Mouse (Mus musculus) lung, adult 2 months (tissue): ENCODE results near the gene Swt1.
"Not testable (repeated sequence)": the region's sequence is repeated elsewhere in the genome, so short reads cannot be mapped to it uniquely, and the experiment has no call there.

Experiments
- CTCF ChIP-seq: fragments of 200-500 bp; IDR thresholded peaks from 2 replicates; pipeline ENCODE4 v1.5.1; 2011; ENCODE audit warnings: mild to moderate bottlenecking, low read length, control low read depth; ENCODE audit not compliant: insufficient read depth
- POLR2A ChIP-seq: fragments of 200-500 bp; IDR thresholded peaks from 2 replicates; pipeline ENCODE4 v1.6.1; 2011; ENCODE audit warnings: low read depth, mild to moderate bottlenecking, control low read depth, low read length, borderline replicate concordance; ENCODE audit errors: extremely low read depth

DNA sequence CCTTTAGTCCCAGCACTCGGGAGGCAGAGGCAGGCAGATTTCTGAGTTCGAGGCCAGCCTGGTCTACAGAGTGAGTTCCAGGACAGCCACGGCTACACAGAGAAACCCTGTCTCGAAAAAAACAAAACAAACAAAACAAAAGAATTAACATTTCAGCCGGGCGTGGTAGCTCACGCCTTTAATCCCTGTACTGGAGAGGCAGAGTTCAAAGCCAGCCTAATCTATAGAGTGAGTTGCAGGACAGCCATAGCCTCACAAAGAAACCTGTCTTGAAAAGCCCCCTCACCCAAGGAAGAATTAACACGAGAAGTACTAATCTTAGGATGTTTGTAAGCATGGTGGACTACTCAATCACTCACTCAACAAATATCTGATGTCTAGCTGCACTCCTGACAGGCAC lies 44.1 kb upstream of the Swt1 start:
- not testable (repeated sequence) for TF ChIP-seq POLR2A, CTCF
